In the genomic region with DNA sequence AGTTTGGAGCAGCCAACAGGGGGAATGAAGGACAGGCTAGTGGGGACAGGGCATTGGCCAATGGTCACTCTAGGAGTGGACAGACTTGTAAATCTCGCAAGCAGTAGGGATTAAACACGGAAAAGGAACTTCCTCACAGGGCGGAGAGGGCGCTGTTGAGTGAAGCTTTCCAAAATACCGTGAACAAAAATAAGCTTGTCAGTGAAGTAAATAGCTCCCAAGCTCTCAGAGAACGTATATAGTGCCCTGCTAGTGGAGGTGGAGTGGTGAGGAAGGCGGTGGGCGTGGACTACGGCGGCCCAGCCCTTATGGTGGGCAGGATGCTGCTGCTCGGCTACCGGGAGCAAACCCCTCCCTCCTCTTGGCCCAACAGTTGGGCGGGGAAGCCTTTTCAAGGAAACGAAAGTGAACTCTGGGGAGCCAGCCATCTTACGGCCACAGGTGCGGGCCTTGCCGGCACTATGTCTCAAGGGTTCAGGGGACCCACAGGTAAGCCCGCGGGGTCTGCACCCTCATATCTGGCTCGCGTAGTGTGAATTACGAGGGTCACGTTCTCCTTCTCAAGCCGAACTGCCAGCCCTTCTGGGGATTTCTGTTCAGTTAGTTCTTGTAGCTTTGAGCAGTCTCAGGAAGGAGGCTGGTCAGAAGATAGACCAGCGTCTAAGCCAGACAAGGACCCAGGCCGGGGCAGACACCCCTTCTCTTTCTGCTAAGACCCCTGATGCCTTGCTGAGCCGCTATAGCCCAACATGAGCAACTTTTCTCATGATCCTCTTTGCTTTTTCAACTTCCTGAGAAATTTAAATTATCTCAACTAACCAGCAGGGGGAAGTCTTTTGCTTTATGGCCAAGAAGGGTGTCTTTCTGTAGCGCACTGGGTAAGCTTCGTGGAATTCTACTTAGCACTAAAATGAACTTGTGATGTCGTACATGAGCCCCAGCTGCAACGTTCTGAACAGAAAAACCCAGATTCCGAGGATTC, we compare ENCODE assay signal across 8 mouse cellular contexts. TPM values are rescaled to one million over a fixed set of nuclear protein-coding genes. Genes with fewer than 3 reads are reported as not detected.
DNase-seq lines count a peak whose midpoint lies in the region; ATAC-seq and TF ChIP-seq lines count a peak whose summit lies in the region.

No protein-coding gene starts in this region.

- DNase-seq in A20 (ENCODE audit: low read depth, low spot score): peak; percentile 95
- DNase-seq in adrenal gland, postnatal 10 days: peak; percentile 90
- peak; percentile 79 for DNase-seq in embryonic facial prominence, embryonic 10.5 days (ENCODE audit: low spot score)
- DNase-seq in liver, adult 2 months (ENCODE audit: extremely low read depth, low read depth, low spot score): peak; percentile 86
- DNase-seq in monocyte, adult 2 months (ENCODE audit: low read depth in 1 of 2, low spot score in 2 of 2): peak; percentile 71 to 80
- DNase-seq in spleen, postnatal 4 days (ENCODE audit: low spot score in 2 of 2): peak; percentile 91 to 93

- peak; percentile 76; the same call in 1 of the 2 replicates for TF ChIP-seq POLR2A in liver, adult 2 months (IDR thresholded peaks at IDR 0.05; ENCODE audit: extremely low read depth, insufficient read depth, low read length)

- H3K9ac ChIP-seq in intestine, postnatal 0 days (ENCODE audit: low read depth, low read length): peak overlapping the region; percentile 90
- peak overlapping the region; percentile 79 for H3K9ac ChIP-seq in liver, adult 2 months (ENCODE audit: low read depth, low read length)

- ATAC-seq in granulocyte monocyte progenitor cell, adult 5-6 weeks (replicated peaks; ENCODE audit: poor library complexity, severe bottlenecking): peak; percentile 91
- peak; percentile 95 for ATAC-seq in intestine, postnatal 0 days

- no peaks in the 10 kb centered on the region for H3K27me3 ChIP-seq in embryonic facial prominence, embryonic 10.5 days (replicated peaks; ENCODE audit: low read depth, poor library complexity, severe bottlenecking)
- no peaks in the 10 kb centered on the region for H3K27me3 ChIP-seq in intestine, postnatal 0 days (replicated peaks; ENCODE audit: control insufficient read depth, insufficient read depth, low read length)
- H3K27me3 ChIP-seq in liver, adult 2 months (ENCODE audit: control insufficient read depth, insufficient read depth, low read length): no peaks in the 10 kb centered on the region

- H3K36me3 ChIP-seq in embryonic facial prominence, embryonic 10.5 days (replicated peaks): peaks cover 11% of the 10 kb centered on the region
- peaks cover 12% of the 10 kb centered on the region for H3K36me3 ChIP-seq in intestine, postnatal 0 days (ENCODE audit: control insufficient read depth, insufficient read depth)
- no peaks in the 10 kb centered on the region for H3K36me3 ChIP-seq in liver, adult 2 months (ENCODE audit: control insufficient read depth, insufficient read depth, low read length)

- peak; percentile 74 for TF ChIP-seq CTCF in intestine, postnatal 0 days (IDR thresholded peaks at IDR 0.05; ENCODE audit: low read depth)
- TF ChIP-seq CTCF in liver, adult 2 months (IDR thresholded peaks at IDR 0.05; ENCODE audit: low read depth, low read length): no peak

- peak overlapping the region; percentile 79 for H3K27ac ChIP-seq in embryonic facial prominence, embryonic 10.5 days (replicated peaks)
- H3K27ac ChIP-seq in intestine, postnatal 0 days (ENCODE audit: low read depth, low read length): peak overlapping the region; percentile 86
- H3K27ac ChIP-seq in liver, adult 2 months (replicated peaks; ENCODE audit: insufficient read depth, low read depth, low read length): peak overlapping the region; percentile 85

- H3K4me1 ChIP-seq in embryonic facial prominence, embryonic 10.5 days: peaks cover 19% of the 10 kb centered on the region
- no peaks in the 10 kb centered on the region for H3K4me1 ChIP-seq in intestine, postnatal 0 days (replicated peaks; ENCODE audit: control insufficient read depth, insufficient read depth, low read length)
- H3K4me1 ChIP-seq in liver, adult 2 months (ENCODE audit: control insufficient read depth, insufficient read depth, low read length): peaks cover 8% of the 10 kb centered on the region; the same call in 1 of the 2 replicates

- peak overlapping the region; percentile 64 for H3K4me2 ChIP-seq in intestine, postnatal 0 days (replicated peaks; ENCODE audit: low read depth)

- no peaks in the 10 kb centered on the region for H3K9me3 ChIP-seq in embryonic facial prominence, embryonic 10.5 days
- H3K9me3 ChIP-seq in intestine, postnatal 0 days (ENCODE audit: control insufficient read depth): no peaks in the 10 kb centered on the region

- WGBS in embryonic facial prominence, embryonic 10.5 days: 5% methylated on average over 32 of the region's 32 CpGs
- WGBS in intestine, postnatal 0 days: under 1% methylated on average over 31 of the region's 32 CpGs
- WGBS in liver, adult 2 months: under 1% methylated on average over 31 of the region's 32 CpGs

- H3K79me2 ChIP-seq in liver, adult 2 months (ENCODE audit: control insufficient read depth, insufficient read depth, low read length): peaks cover 14% of the 10 kb centered on the region; the same call in 1 of the 2 replicates

- H3K4me3 ChIP-seq in embryonic facial prominence, embryonic 10.5 days: peak overlapping the region; percentile 69
- H3K4me3 ChIP-seq in intestine, postnatal 0 days (ENCODE audit: low read depth, low read length): peak overlapping the region; percentile 83
- H3K4me3 ChIP-seq in liver, adult 2 months (ENCODE audit: insufficient read depth, low read depth, low read length): peak overlapping the region; percentile 66

RNA-seq across cellular contexts. Expression of a gene that starts 15.8 kb away (rescaled TPM):
- total RNA-seq in adrenal gland, postnatal 10 days (2021): 10 to 100 TPM; 19.5 to 25.3 TPM
- 16.4 and 17.5 TPM in 2 replicates for polyA plus RNA-seq in embryonic facial prominence, embryonic 10.5 days (2016; fragmentation: Nextera tagmentation; extraction: Ambion mirVana)
- total RNA-seq in granulocyte monocyte progenitor cell, adult 5-6 weeks (2014; fragmentation: Nextera tagmentation): 33.2 and 35.2 TPM in 2 replicates
- 21.1 and 30.4 TPM in 2 replicates for total RNA-seq in granulocyte monocyte progenitor cell, adult 5-6 weeks (2017)
- polyA plus RNA-seq in intestine, postnatal 0 days (2015; fragmentation: Nextera tagmentation; extraction: Ambion mirVana): 10.3 and 11.0 TPM in 2 replicates
- 10.3 and 12.6 TPM in 2 replicates for total RNA-seq in liver, adult 2 months (2014; rRNA removed)
- 9.4 and 14.4 TPM in 2 replicates for polyA plus RNA-seq in liver, adult 2 months (2012; rRNA removed)

RNA-seq across cellular contexts. Expression of a gene that starts 33.8 kb away (rescaled TPM):
- 1 to 10 TPM; 3.5 to 5.0 TPM for total RNA-seq in adrenal gland, postnatal 10 days (2021)
- 3.7 and 4.8 TPM in 2 replicates for polyA plus RNA-seq in embryonic facial prominence, embryonic 10.5 days (2016; fragmentation: Nextera tagmentation; extraction: Ambion mirVana)
- 0.77 TPM in 1 of 2 replicates, not detected in the other for total RNA-seq in granulocyte monocyte progenitor cell, adult 5-6 weeks (2014; fragmentation: Nextera tagmentation)
- total RNA-seq in granulocyte monocyte progenitor cell, adult 5-6 weeks (2017): 0.39 and 0.72 TPM in 2 replicates
- 0.95 and 1.0 TPM in 2 replicates for polyA plus RNA-seq in intestine, postnatal 0 days (2015; fragmentation: Nextera tagmentation; extraction: Ambion mirVana)
- 0.28 and 0.54 TPM in 2 replicates for total RNA-seq in liver, adult 2 months (2014; rRNA removed)
- 0.42 and 0.68 TPM in 2 replicates for polyA plus RNA-seq in liver, adult 2 months (2012; rRNA removed)

RNA-seq across cellular contexts. Expression of a gene that starts 42.8 kb away (rescaled TPM):
- total RNA-seq in adrenal gland, postnatal 10 days (2021): 10 to 100 TPM; 52.4 to 55.4 TPM
- 12.7 and 13.2 TPM in 2 replicates for polyA plus RNA-seq in embryonic facial prominence, embryonic 10.5 days (2016; fragmentation: Nextera tagmentation; extraction: Ambion mirVana)
- 95.1 and 123 TPM in 2 replicates for total RNA-seq in granulocyte monocyte progenitor cell, adult 5-6 weeks (2014; fragmentation: Nextera tagmentation)
- total RNA-seq in granulocyte monocyte progenitor cell, adult 5-6 weeks (2017): 110 and 118 TPM in 2 replicates
- polyA plus RNA-seq in intestine, postnatal 0 days (2015; fragmentation: Nextera tagmentation; extraction: Ambion mirVana): 22.1 and 23.7 TPM in 2 replicates
- 12.5 and 16.6 TPM in 2 replicates for total RNA-seq in liver, adult 2 months (2014; rRNA removed)
- 9.1 and 10.0 TPM in 2 replicates for polyA plus RNA-seq in liver, adult 2 months (2012; rRNA removed)

Comparison
In these comparisons a context has a peak if more than half of its experiments do, and no peak if none do; other contexts are left out.
1. Peak in every context shown above with its lines: DNase-seq, ATAC-seq, H3K4me3 ChIP-seq and H3K27ac ChIP-seq.